24 mouse cellular contexts compared by ENCODE assay signal in the genomic region with DNA sequence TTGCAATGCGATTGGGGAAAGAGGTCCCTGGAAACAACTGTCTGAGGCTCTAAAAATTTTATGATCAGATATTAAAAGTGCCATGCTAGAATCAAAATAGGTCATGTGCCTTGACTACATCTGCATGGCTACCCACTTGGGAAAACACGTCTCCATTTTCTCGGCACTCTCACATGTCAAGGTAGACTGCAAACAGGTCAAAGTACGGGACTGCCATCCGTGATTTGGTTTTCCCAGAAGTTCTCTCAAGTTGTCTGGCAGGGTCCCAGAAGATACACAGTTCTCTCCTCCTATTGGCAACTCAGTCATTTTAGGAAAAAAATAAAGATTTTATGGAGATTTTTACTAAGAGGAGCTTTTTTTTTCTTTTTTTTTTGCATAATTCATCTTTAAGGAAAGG.
DNase-seq lines count a peak whose midpoint lies in the region; ATAC-seq and TF ChIP-seq lines count a peak whose summit lies in the region.
"Had no signal": no experiment of that assay in that cellular context is flagged by ENCODE, and none has a peak within 500 bp of the region (broad histone marks: within the 10 kb centered on the region; RNA-seq: fewer than 3 reads in every experiment).

No protein-coding gene starts in this region.

- 0 out of 2 replicates have a peak overlapping the region, but pooled peaks have one; percentile 0 for H3K27ac ChIP-seq in gastrocnemius, adult 2 months
- no peak overlapping the region for H3K27ac ChIP-seq in kidney, adult 2 months (ENCODE audit: insufficient read depth, low read depth, low read length)
- no peak overlapping the region for H3K27ac ChIP-seq in limb, embryonic 13.5 days
- H3K27ac ChIP-seq in limb, embryonic 10.5 days: no peak overlapping the region
- H3K27ac ChIP-seq: embryonic facial prominence, embryonic 10.5 days; embryonic facial prominence, embryonic 12.5 days; forebrain, embryonic 13.5 days; forebrain, embryonic 15.5 days had no signal

- no peak overlapping the region for H3K4me3 ChIP-seq in gastrocnemius, adult 2 months
- H3K4me3 ChIP-seq in kidney, adult 2 months (ENCODE audit: insufficient read depth, low read depth, low read length): no peak overlapping the region
- H3K4me3 ChIP-seq in limb, embryonic 13.5 days: no peak overlapping the region
- H3K4me3 ChIP-seq in limb, embryonic 10.5 days: no peak overlapping the region
- H3K4me3 ChIP-seq: embryonic facial prominence, embryonic 10.5 days; embryonic facial prominence, embryonic 12.5 days; forebrain, embryonic 13.5 days; forebrain, embryonic 15.5 days had no signal

- no peak for TF ChIP-seq CTCF in gastrocnemius, adult 2 months (IDR thresholded peaks at IDR 0.05)
- no peak for TF ChIP-seq CTCF in kidney, adult 2 months (conservative IDR thresholded peaks at IDR 0.05; ENCODE audit: insufficient read depth, insufficient read length, low read depth, low read length)

- H3K36me3 ChIP-seq in kidney, adult 2 months (ENCODE audit: control insufficient read depth, insufficient read depth, low read length): no peaks in the 10 kb centered on the region
- no peaks in the 10 kb centered on the region for H3K36me3 ChIP-seq in limb, embryonic 13.5 days
- H3K36me3 ChIP-seq in limb, embryonic 10.5 days: no peaks in the 10 kb centered on the region
- H3K36me3 ChIP-seq: embryonic facial prominence, embryonic 10.5 days; embryonic facial prominence, embryonic 12.5 days; forebrain, embryonic 15.5 days; G1E had no signal

- no peaks in the 10 kb centered on the region for H3K27me3 ChIP-seq in kidney, adult 2 months (replicated peaks; ENCODE audit: control insufficient read depth, insufficient read depth, low read length)
- H3K27me3 ChIP-seq in limb, embryonic 13.5 days: peaks cover 5% of the 10 kb centered on the region; the same call in 1 of the 2 replicates
- H3K27me3 ChIP-seq in limb, embryonic 10.5 days (ENCODE audit: low read depth, poor library complexity, severe bottlenecking): no peaks in the 10 kb centered on the region
- H3K27me3 ChIP-seq: CH12.LX; embryonic facial prominence, embryonic 12.5 days; forebrain, embryonic 13.5 days; forebrain, embryonic 15.5 days; Patski had no signal

- H3K9ac ChIP-seq in limb, embryonic 13.5 days: no peak overlapping the region
- H3K9ac ChIP-seq: embryonic facial prominence, embryonic 12.5 days; forebrain, embryonic 13.5 days; forebrain, embryonic 15.5 days had no signal

- intact Hi-C loops in gastrocnemius, adult 2 months (cut with DNase I): no loop called here

- no peak overlapping the region for H3K4me2 ChIP-seq in limb, embryonic 13.5 days (replicated peaks)
- H3K4me2 ChIP-seq: embryonic facial prominence, embryonic 12.5 days; forebrain, embryonic 13.5 days; forebrain, embryonic 15.5 days had no signal

- WGBS in kidney, adult 2 months: 68% methylated on average over 5 of the region's 5 CpGs
- WGBS in limb, embryonic 13.5 days: 51% methylated on average over 5 of the region's 5 CpGs
- 94% methylated on average over 5 of the region's 5 CpGs for WGBS in limb, embryonic 10.5 days

- no peak for DNase-seq in gastrocnemius, adult 2 months
- DNase-seq in gastrocnemius, postnatal 25 days: no peak
- peak; percentile 64 for DNase-seq in kidney, adult 2 months
- no peak for DNase-seq in kidney, adult 9 months
- no peak for DNase-seq in limb, embryonic 10.5 days (ENCODE audit: low spot score)
- DNase-seq: adrenal gland, adult 8-10 months; adrenal gland, postnatal 14 days; adrenal gland, postnatal 36 days; B cell, adult 2 months; cerebellum, adult 11-12 months; cerebellum, adult 2 months; cerebellum, adult 9-10 months; cerebellum, postnatal 10 days; cerebellum, postnatal 25 days had no signal

- H3K4me1 ChIP-seq in kidney, adult 2 months (ENCODE audit: control insufficient read depth, insufficient read depth, low read length): no peaks in the 10 kb centered on the region
- peaks cover 3% of the 10 kb centered on the region; the same call in 1 of the 2 replicates for H3K4me1 ChIP-seq in limb, embryonic 13.5 days
- H3K4me1 ChIP-seq in limb, embryonic 10.5 days: no peaks in the 10 kb centered on the region
- H3K4me1 ChIP-seq: embryonic facial prominence, embryonic 10.5 days; embryonic facial prominence, embryonic 12.5 days; forebrain, embryonic 13.5 days had no signal

- ATAC-seq in limb, embryonic 13.5 days (ENCODE audit: low FRiP score, low read depth): 0 out of 2 replicates have a peak, but pooled peaks have one; percentile 11
- ATAC-seq: activated CD4-positive, CD25-positive, alpha-beta regulatory T cell, adult 4 months; CD4-positive, CD25-positive, alpha-beta regulatory T cell, adult 4 months; forebrain, embryonic 13.5 days; forebrain, embryonic 15.5 days; Patski had no signal

- no peak for TF ChIP-seq POLR2A in kidney, adult 2 months (IDR thresholded peaks at IDR 0.05; ENCODE audit: low read depth, low read length)

- H3K9me3 ChIP-seq in limb, embryonic 13.5 days: no peaks in the 10 kb centered on the region
- H3K9me3 ChIP-seq in limb, embryonic 10.5 days (replicated peaks): no peaks in the 10 kb centered on the region
- H3K9me3 ChIP-seq: embryonic facial prominence, embryonic 10.5 days; embryonic facial prominence, embryonic 12.5 days; forebrain, embryonic 13.5 days; forebrain, embryonic 15.5 days; G1E had no signal
